Mouse (Mus musculus) forebrain, embryonic 14.5 days (tissue): ENCODE measurements at regions not wholly inside any gene's neighbourhood (a gene's known extent, or its start where the extent isn't known, plus 50 kb on each side); places are given as distances from the start of the nearest gene placed in this dataset.
"Not testable (repeated sequence)": the region's sequence is repeated elsewhere in the genome, so short reads cannot be mapped to it uniquely, and the experiment has no call there.

Experiments used
- ATAC-seq: fragments of 200-750 bp; cut with Nextera tagmentation; 2 replicates; pipeline ENCODE4 v1.8.0; 2017; ENCODE audit warnings: mild to moderate bottlenecking, moderate library complexity
- DNase-seq: peaks from one replicate; pipeline ENCODE4 v3.0.0-alpha.2; 2015; ENCODE audit warnings: low spot score
- H3K27ac ChIP-seq: fragments of 300-500 bp; sonication (generic); 2 replicates; pipeline ENCODE4 v1.5.1; 2014; ENCODE audit warnings: low read depth, mild to moderate bottlenecking, control low read depth, low read length, moderate library complexity
- H3K27me3 ChIP-seq: fragments of 300-500 bp; sonication (generic); replicated peaks from 2 replicates; pipeline ENCODE4 v1.6.1; 2014; ENCODE audit warnings: low read length, control low read depth, mixed read lengths; ENCODE audit not compliant: control insufficient read depth, insufficient read depth
- H3K36me3 ChIP-seq: fragments of 300-500 bp; sonication (generic); 2 replicates; pipeline ENCODE4 v1.6.1; 2014; ENCODE audit warnings: low read length, control low read depth; ENCODE audit not compliant: control insufficient read depth, insufficient read depth
- H3K4me1 ChIP-seq: fragments of 300-500 bp; sonication (generic); 2 replicates; pipeline ENCODE4 v1.6.1; 2014; ENCODE audit warnings: antibody characterized with exemption, low read length, control low read depth; ENCODE audit not compliant: control insufficient read depth, insufficient read depth
- H3K4me2 ChIP-seq: fragments of 300-500 bp; sonication (generic); 2 replicates; pipeline ENCODE4 v1.6.1; 2014; ENCODE audit warnings: mild to moderate bottlenecking, control low read depth, low read length
- H3K4me3 ChIP-seq: fragments of 300-500 bp; sonication (generic); 2 replicates; pipeline ENCODE4 v1.5.1; 2014; ENCODE audit warnings: low read depth, low read length, control low read depth
- H3K9ac ChIP-seq: fragments of 300-500 bp; sonication (generic); 2 replicates; pipeline ENCODE4 v1.6.1; 2014; ENCODE audit warnings: mild to moderate bottlenecking, low read length, control low read depth, moderate library complexity
- H3K9me3 ChIP-seq: fragments of 300-500 bp; sonication (generic); replicated peaks from 2 replicates; pipeline ENCODE4 v1.6.1; 2016; ENCODE audit warnings: low read length, control low read depth, mixed read lengths; ENCODE audit not compliant: control insufficient read depth
- WGBS: fragments of 180-500 bp; shearing (Covaris S2); extraction: QIAGEN DNeasy Blood & Tissue Kit; methylation state at CpG from one replicate; pipeline ENCODE4 v1.1.7; 2014; 5-methylcytosine and 5-hydroxymethylcytosine counted together

DNA sequence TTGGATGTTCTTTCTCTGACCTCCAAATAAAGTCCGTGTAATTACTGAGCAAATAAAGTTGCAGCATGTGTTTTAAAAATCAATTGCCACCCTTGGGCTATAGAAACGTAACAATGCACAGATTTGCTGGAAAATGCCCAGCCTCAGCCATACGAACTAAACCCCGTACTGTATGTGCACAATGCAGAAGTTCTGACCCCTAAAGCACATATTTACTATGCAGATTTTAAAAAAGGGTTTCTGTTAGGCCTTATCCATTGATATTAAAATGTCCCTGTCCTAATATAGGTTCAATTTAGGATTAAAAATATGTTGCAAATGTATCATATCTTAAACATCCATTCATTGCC lies 126.5 kb upstream of the Otx2 start:
- Histone ChIP-seq H3K36me3 (no peaks in the 10 kb centered on the region), H3K4me2 (no peak overlapping the region; the same call in 1 of the 2 replicates), H3K9ac (no peak overlapping the region), H3K4me1 (peaks cover 8% of the 10 kb centered on the region), H3K4me3 (no peak overlapping the region), H3K27ac (no peak overlapping the region), H3K9me3 (0 out of 2 replicates have a peak, but pooled peaks cover 4% of the 10 kb centered on the region), H3K27me3 (peaks cover 7% of the 10 kb centered on the region)
- ATAC-seq (peak; percentile 51; the same call in 1 of the 2 replicates), DNase-seq (no peak)
- WGBS: 3% methylated on average over 4 of the region's 4 CpGs

DNA sequence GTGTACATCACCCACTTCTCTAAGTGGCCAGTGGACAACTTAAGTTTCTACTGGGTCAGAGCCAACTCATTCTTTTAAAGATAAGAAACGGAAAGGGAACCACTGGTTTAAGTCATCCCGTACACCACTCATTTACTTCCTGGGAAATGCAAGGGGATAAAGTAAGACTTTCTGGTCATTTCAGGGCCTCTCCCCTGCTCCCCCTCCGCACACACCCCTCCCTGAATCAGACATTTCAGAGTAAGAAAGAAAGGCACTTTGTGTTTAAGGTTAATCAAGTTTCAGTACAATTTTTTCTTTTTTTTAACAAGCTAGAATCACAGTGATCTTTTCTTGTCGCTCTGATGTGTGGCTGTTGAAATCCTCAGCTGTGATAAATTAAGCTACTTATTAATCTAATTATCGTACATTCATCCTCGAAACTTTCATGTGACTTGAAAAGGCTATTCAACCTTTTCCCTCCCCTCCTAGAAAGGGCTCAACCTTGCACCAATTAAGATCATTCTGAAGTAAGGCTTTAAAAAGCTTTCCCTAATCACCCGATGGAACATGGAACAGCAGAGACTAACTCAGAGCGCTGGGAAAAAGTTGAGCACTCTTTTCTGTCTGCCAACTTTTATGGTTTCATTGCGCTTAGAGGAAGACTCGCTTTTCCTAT lies 126.0 kb upstream of the Otx2 start:
- H3K27ac ChIP-seq: no peak overlapping the region
- H3K4me3 ChIP-seq: no peak overlapping the region
- H3K4me2 ChIP-seq: no peak overlapping the region; the same call in 1 of the 2 replicates
- peaks cover 8% of the 10 kb centered on the region for H3K27me3 ChIP-seq
- H3K36me3 ChIP-seq: no peaks in the 10 kb centered on the region
- DNase-seq: peak; percentile 82
- peak; percentile 72 for ATAC-seq
- 0 out of 2 replicates have a peak, but pooled peaks cover 4% of the 10 kb centered on the region for H3K9me3 ChIP-seq
- 3% methylated on average over 10 of the region's 10 CpGs for WGBS
- peaks cover 8% of the 10 kb centered on the region for H3K4me1 ChIP-seq
- H3K9ac ChIP-seq: no peak overlapping the region

DNA sequence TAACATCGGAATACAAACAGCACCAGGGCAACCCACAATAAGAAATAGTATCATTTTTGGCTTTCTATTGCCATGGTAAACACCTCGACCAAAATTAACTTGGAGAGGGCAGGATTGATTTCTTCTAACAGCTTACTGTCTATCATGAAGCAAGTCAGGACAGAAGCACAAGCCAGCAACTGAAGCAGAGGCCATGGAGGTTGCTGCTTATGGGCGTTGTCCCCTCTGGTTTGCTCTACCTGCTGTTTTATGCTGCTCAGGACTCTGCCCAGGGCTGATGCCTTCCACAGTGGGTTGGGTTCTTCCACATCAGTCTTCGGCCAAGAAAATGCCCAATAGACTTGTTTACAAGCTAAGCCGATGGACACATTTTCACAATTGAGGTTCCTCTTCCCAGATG lies 117.9 kb upstream of the Otx2 start:
- no peak overlapping the region for H3K4me2 ChIP-seq
- H3K36me3 ChIP-seq: no peaks in the 10 kb centered on the region
- no peak overlapping the region for H3K4me3 ChIP-seq
- DNase-seq (no peak), ATAC-seq (no peak)
- 91% methylated on average over 5 of the region's 5 CpGs for WGBS
- peaks cover 8% of the 10 kb centered on the region; the same call in 1 of the 2 replicates for H3K27me3 ChIP-seq
- no peaks in the 10 kb centered on the region for H3K4me1 ChIP-seq
- H3K9ac ChIP-seq: no peak overlapping the region
- no peaks in the 10 kb centered on the region for H3K9me3 ChIP-seq
- no peak overlapping the region for H3K27ac ChIP-seq

DNA sequence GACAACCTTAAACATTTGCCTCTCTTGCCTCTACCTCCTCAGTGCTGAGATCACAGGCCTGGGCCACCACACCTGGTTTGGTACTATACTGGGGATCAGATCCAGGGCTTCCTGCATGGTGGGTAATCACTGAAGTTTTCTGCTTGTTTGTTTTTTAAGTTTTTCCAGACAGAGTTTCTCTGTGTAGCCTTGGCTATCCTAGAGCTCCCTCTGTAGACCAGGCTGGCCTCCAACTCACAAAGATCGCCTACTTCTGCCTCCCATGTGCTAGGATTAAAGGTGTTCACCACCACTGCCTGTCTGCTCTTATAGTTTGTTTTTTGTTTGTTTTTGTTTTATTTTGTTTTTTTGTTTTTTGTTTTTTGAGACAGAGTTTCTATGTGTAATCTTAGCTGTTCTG lies 105.7 kb upstream of the Otx2 start:
- no peaks in the 10 kb centered on the region for H3K36me3 ChIP-seq
- no peaks in the 10 kb centered on the region for H3K27me3 ChIP-seq
- WGBS: 81% methylated on average over 1 of the region's 1 CpGs
- no peaks in the 10 kb centered on the region for H3K4me1 ChIP-seq
- H3K9me3 ChIP-seq: no peaks in the 10 kb centered on the region
- ATAC-seq: no peak
- no peak overlapping the region for H3K4me3 ChIP-seq
- no peak for DNase-seq
- H3K4me2 ChIP-seq: no peak overlapping the region
- H3K27ac ChIP-seq: no peak overlapping the region
- H3K9ac ChIP-seq: no peak overlapping the region

DNA sequence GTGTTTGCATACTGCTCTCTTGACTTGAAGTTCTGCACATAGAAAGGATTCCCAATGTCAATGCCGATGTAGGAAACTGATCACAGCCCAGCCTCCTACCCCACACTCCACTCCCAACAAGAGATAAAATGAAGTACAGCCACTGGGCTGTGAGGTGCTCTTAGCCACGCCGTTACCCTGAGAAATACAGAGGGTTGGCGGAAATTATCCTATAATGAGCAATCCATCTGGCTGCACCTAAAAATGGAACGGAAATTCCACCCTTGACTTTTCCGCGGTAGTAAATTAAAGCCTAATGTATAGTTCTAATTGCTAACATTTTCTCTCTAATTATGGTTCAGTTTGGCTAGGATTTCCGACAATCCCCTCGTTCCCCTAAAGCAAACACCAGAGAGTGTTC lies 97.2 kb upstream of the Otx2 start:
- Histone ChIP-seq H3K36me3 (no peaks in the 10 kb centered on the region), H3K27me3 (no peaks in the 10 kb centered on the region), H3K9me3 (no peaks in the 10 kb centered on the region), H3K4me3 (no peak overlapping the region), H3K9ac (no peak overlapping the region), H3K4me2 (no peak overlapping the region), H3K4me1 (no peaks in the 10 kb centered on the region), H3K27ac (no peak overlapping the region)
- 44% methylated on average over 9 of the region's 9 CpGs for WGBS
- ATAC-seq (no peak), DNase-seq (no peak)

DNA sequence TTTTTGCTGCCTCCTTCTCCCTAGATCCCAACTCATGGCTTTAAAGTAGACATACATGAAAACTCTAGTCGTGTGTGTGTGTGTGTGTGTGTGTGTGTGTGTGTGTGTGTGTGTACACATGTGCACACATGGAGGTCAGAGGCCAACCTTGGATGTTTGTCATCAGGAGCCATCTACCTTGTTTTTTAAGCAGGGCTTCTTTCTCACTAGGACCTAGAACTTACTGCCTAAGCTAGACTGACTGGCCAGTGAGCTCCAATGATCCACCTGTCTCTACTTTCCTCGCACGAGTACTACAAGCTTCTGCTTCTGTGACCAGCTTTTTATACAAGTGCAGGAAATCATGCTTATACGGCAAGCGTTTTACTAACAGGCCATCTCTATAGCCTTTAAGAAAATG lies 89.1 kb upstream of the Otx2 start:
- Histone ChIP-seq H3K4me3 (no peak overlapping the region), H3K36me3 (no peaks in the 10 kb centered on the region), H3K9ac (no peak overlapping the region), H3K4me2 (no peak overlapping the region), H3K27ac (no peak overlapping the region), H3K4me1 (no peaks in the 10 kb centered on the region), H3K9me3 (no peaks in the 10 kb centered on the region), H3K27me3 (no peaks in the 10 kb centered on the region)
- ATAC-seq (no peak), DNase-seq (no peak)
- 90% methylated on average over 5 of the region's 5 CpGs for WGBS

DNA sequence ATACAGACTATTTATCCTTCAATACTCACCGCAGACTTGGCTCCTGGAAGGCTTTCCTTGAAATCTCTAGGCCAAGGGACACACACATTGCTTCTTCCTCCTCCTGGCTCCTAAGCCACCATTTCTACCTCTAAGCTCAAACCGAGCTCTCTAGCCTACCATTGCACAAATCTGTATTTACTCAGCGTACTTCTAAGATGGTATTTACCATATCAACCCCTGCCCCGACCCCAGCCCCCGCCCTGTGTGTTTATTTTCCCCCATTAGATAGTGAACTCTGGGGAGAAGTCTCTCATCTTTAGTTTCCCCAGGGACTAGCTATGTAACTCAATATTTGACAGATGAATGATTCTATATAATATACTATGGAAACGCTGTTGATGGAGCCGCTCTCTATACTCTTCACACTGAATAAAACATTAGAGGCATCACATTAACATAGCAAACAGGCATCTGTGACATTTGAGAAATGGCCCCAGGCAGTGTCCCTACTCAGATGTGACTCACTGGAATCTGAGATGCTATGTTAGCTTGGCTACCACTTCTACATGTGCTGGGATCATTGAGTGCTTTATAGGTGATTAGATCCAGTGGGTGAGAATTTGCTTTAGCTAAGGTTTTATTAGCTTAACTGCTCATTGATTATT lies 87.5 kb upstream of the Otx2 start:
- 61% methylated on average over 7 of the region's 7 CpGs for WGBS
- Histone ChIP-seq H3K36me3 (no peaks in the 10 kb centered on the region), H3K4me2 (no peak overlapping the region), H3K4me1 (no peaks in the 10 kb centered on the region), H3K9me3 (0 out of 2 replicates have a peak, but pooled peaks cover 2% of the 10 kb centered on the region), H3K9ac (no peak overlapping the region), H3K27me3 (no peaks in the 10 kb centered on the region), H3K4me3 (no peak overlapping the region), H3K27ac (no peak overlapping the region)
- DNase-seq (peak; percentile 56), ATAC-seq (peak; percentile 70; the same call in 1 of the 2 replicates)

DNA sequence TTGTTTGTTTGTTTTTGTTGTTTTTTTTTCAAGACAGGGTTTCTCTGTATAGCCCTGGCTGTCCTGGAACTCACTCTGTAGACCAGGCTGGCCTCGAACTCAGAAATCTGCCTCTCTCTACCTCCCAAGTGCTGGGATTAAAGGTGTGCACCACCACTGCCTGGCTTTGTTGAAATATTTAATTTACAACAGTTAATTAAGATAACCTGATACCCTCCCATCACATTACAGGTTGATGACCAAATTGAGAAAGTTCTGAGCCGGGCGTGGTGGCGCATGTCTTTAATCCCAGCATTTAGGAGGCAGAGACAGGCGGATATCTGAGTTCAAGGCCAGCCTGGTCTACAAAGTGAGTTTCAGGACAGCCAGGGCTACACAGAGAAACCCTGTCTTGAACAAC lies 81.5 kb upstream of the Otx2 start:
- H3K9me3 ChIP-seq, ATAC-seq, H3K9ac ChIP-seq, H3K36me3 ChIP-seq, H3K4me2 ChIP-seq, DNase-seq, H3K27ac ChIP-seq, H3K4me3 ChIP-seq: not testable (repeated sequence)
- Histone ChIP-seq H3K4me1 (peaks cover 28% of the 10 kb centered on the region), H3K27me3 (peaks cover 15% of the 10 kb centered on the region)
- 92% methylated on average over 5 of the region's 5 CpGs for WGBS

DNA sequence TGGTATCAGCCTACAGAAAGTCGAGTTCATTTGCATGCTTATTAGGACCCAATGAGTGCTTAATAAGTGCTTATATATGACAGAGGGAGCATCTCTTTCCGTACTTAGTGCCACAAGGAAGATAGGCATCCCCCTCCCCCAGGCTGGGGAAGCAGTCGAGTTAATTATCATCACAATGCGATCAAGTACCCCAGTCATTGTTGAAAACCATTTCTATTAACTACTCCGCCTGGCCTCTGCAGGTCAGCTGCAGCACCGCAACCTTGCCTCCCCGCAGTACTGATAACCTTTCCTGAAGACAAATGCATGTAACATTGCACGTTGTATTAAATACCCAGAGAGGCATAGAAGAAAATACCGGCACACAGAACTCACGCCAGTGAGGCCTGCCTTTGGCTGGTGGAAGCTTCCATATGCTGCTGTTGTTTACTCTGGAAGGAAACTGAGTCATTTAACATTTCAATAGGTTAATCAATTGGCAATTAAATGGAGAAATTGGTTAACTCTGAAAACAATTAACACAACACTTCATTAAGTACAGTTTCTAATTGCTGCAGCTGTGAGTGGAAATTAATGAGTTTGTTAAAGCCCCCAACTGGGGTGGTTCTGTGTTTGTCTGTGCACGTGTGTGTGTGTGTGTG lies 80.6 kb upstream of the Otx2 start:
- peak; percentile 59 for DNase-seq
- Histone ChIP-seq H3K27me3 (peaks cover 16% of the 10 kb centered on the region), H3K4me2 (peak overlapping the region; percentile 24; the same call in 1 of the 2 replicates)

More for the DNA sequence above, 80.6 kb upstream of the Otx2 start:
- H3K4me3 ChIP-seq: no peak overlapping the region
- peaks cover 28% of the 10 kb centered on the region for H3K4me1 ChIP-seq
- no peak overlapping the region for H3K27ac ChIP-seq
- 2% methylated on average over 11 of the region's 11 CpGs for WGBS
- H3K9me3 ChIP-seq: 0 out of 2 replicates have a peak, but pooled peaks cover 2% of the 10 kb centered on the region
- H3K36me3 ChIP-seq: no peaks in the 10 kb centered on the region
- no peak overlapping the region for H3K9ac ChIP-seq
- peak; percentile 59 for ATAC-seq
